ENCODE assay signal across 8 mouse cellular contexts in genomic region chr2:119662220-119663182, GRCm38 (mm10). TPM values are rescaled to one million over a fixed set of nuclear protein-coding genes. Genes with fewer than 3 reads are reported as not detected.
DNase-seq lines count a peak whose midpoint lies in the region; ATAC-seq and TF ChIP-seq lines count a peak whose summit lies in the region.

TSS of gene Ndufaf1 (minus strand) at chr2:119662827.

- H3K4me3 ChIP-seq in embryonic facial prominence, embryonic 14.5 days (ENCODE audit: low read depth, low read length): peak within 1 kb of the TSS; percentile 72
- peak within 1 kb of the TSS; percentile 87 for H3K4me3 ChIP-seq in limb, embryonic 14.5 days (replicated peaks; ENCODE audit: low read length)
- peak within 1 kb of the TSS; percentile 59 for H3K4me3 ChIP-seq in midbrain, postnatal 0 days (ENCODE audit: low read depth, low read length)

- peak within 1 kb of the TSS; percentile 77 for H3K4me2 ChIP-seq in embryonic facial prominence, embryonic 14.5 days (ENCODE audit: low read depth, low read length)
- peak within 1 kb of the TSS; percentile 84 for H3K4me2 ChIP-seq in limb, embryonic 14.5 days (replicated peaks; ENCODE audit: low read depth, low read length, severe bottlenecking)
- H3K4me2 ChIP-seq in midbrain, postnatal 0 days (ENCODE audit: low read depth, low read length, poor library complexity, severe bottlenecking): peak within 1 kb of the TSS; percentile 78

- no peaks in the 10 kb centered on the region for H3K9me3 ChIP-seq in embryonic facial prominence, embryonic 14.5 days (ENCODE audit: control insufficient read depth, low read length)
- no peaks in the 10 kb centered on the region for H3K9me3 ChIP-seq in limb, embryonic 14.5 days (ENCODE audit: control insufficient read depth, low read length)
- H3K9me3 ChIP-seq in midbrain, postnatal 0 days (ENCODE audit: low read length): no peaks in the 10 kb centered on the region

- H3K4me1 ChIP-seq in embryonic facial prominence, embryonic 14.5 days (ENCODE audit: control insufficient read depth, insufficient read depth, low read length): 0 out of 2 replicates have a peak, but pooled peaks cover 7% of the 10 kb centered on the region
- peaks cover 8% of the 10 kb centered on the region for H3K4me1 ChIP-seq in limb, embryonic 14.5 days (ENCODE audit: control insufficient read depth, insufficient read depth, low read length)
- peaks cover 5% of the 10 kb centered on the region; the same call in 1 of the 2 replicates for H3K4me1 ChIP-seq in midbrain, postnatal 0 days (ENCODE audit: insufficient read depth, low read length)

- TF ChIP-seq POLR2A in limb, embryonic 14.5 days (IDR thresholded peaks at IDR 0.05; ENCODE audit: borderline replicate concordance, extremely low read depth, insufficient read depth, insufficient read length): peak; percentile 49; the same call in 1 of the 2 replicates

- no peaks in the 10 kb centered on the region for H3K27me3 ChIP-seq in embryonic facial prominence, embryonic 14.5 days (replicated peaks; ENCODE audit: control insufficient read depth, insufficient read depth, low read length)
- no peaks in the 10 kb centered on the region for H3K27me3 ChIP-seq in limb, embryonic 14.5 days (ENCODE audit: control insufficient read depth, insufficient read depth, low read length)
- no peaks in the 10 kb centered on the region for H3K27me3 ChIP-seq in midbrain, postnatal 0 days (ENCODE audit: insufficient read depth, low read length)

- H3K36me3 ChIP-seq in embryonic facial prominence, embryonic 14.5 days (ENCODE audit: control insufficient read depth, insufficient read depth, low read length): peaks cover 28% of the 10 kb centered on the region
- peaks cover 20% of the 10 kb centered on the region for H3K36me3 ChIP-seq in limb, embryonic 14.5 days (ENCODE audit: control insufficient read depth, insufficient read depth, low read length)
- peaks cover 14% of the 10 kb centered on the region for H3K36me3 ChIP-seq in midbrain, postnatal 0 days (ENCODE audit: insufficient read depth, low read length)

- DNase-seq in 3T3-L1 (ENCODE audit: low read depth, low spot score): peak; percentile 91
- DNase-seq in adrenal gland, postnatal 4 days (ENCODE audit: low spot score in 2 of 2): peak; percentile 57 to 70
- peak; percentile 86 for DNase-seq in embryonic facial prominence, embryonic 14.5 days (ENCODE audit: low spot score)
- DNase-seq in heart, adult 8-10 months (ENCODE audit: low spot score): peak; percentile 90
- peak; percentile 88 for DNase-seq in kidney, adult 9 months
- peak; percentile 73 for DNase-seq in limb, embryonic 14.5 days (ENCODE audit: low spot score)
- peak; percentile 84 for DNase-seq in midbrain, postnatal 0 days (ENCODE audit: low spot score)
- peak; percentile 66 to 79 for DNase-seq in spleen, postnatal 14 days (ENCODE audit: low spot score in 2 of 2)

- WGBS in embryonic facial prominence, embryonic 14.5 days: 1% methylated on average over 44 of the region's 44 CpGs
- WGBS in limb, embryonic 14.5 days: 1% methylated on average over 44 of the region's 44 CpGs
- WGBS in midbrain, postnatal 0 days: 2% methylated on average over 44 of the region's 44 CpGs

- no peak for TF ChIP-seq CTCF in midbrain, postnatal 0 days (IDR thresholded peaks at IDR 0.05)

- peak within 1 kb of the TSS; percentile 87 for H3K9ac ChIP-seq in embryonic facial prominence, embryonic 14.5 days (ENCODE audit: low read depth, low read length)
- peak within 1 kb of the TSS; percentile 85 for H3K9ac ChIP-seq in limb, embryonic 14.5 days (ENCODE audit: low read depth, low read length, severe bottlenecking)
- peak within 1 kb of the TSS; percentile 69 for H3K9ac ChIP-seq in midbrain, postnatal 0 days (replicated peaks; ENCODE audit: low read length, poor library complexity, severe bottlenecking)

- peak; percentile 89 for ATAC-seq in embryonic facial prominence, embryonic 14.5 days (ENCODE audit: low read depth)
- peak; percentile 86 for ATAC-seq in limb, embryonic 14.5 days (ENCODE audit: low FRiP score, low read depth)
- peak; percentile 84 for ATAC-seq in midbrain, postnatal 0 days (ENCODE audit: low FRiP score)

- peak within 1 kb of the TSS; percentile 39; the same call in 1 of the 2 replicates for H3K27ac ChIP-seq in embryonic facial prominence, embryonic 14.5 days (replicated peaks; ENCODE audit: low read depth, low read length)
- 0 out of 2 replicates have a peak within 1 kb of the TSS, but pooled peaks have one; percentile 48 for H3K27ac ChIP-seq in limb, embryonic 14.5 days (replicated peaks; ENCODE audit: low read depth, low read length)
- no peak within 1 kb of the TSS for H3K27ac ChIP-seq in midbrain, postnatal 0 days (ENCODE audit: low read depth, low read length)

RNA-seq across cellular contexts. Expression of gene Ndufaf1, which starts in this region (rescaled TPM):
- total RNA-seq in adrenal gland, postnatal 4 days (2021): 10 to 100 TPM; 39.1 to 42.6 TPM
- 39.4 and 40.4 TPM in 2 replicates for polyA plus RNA-seq in embryonic facial prominence, embryonic 14.5 days (2014; fragmentation: Nextera tagmentation; extraction: Ambion mirVana)
- 10 to 100 TPM; 53.6 to 71.5 (median 63.6) TPM for total RNA-seq in heart, adult 8-10 months (2022)
- 14.6 and 18.8 TPM in 2 replicates for polyA plus RNA-seq in limb, embryonic 14.5 days (2012; rRNA removed)
- 41.9 and 44.0 TPM in 2 replicates for polyA plus RNA-seq in limb, embryonic 14.5 days (2014; fragmentation: Nextera tagmentation; extraction: Ambion mirVana)
- total RNA-seq in midbrain, postnatal 0 days (2014; rRNA removed): 17.6 and 18.1 TPM in 2 replicates
- 43.6 and 44.1 TPM in 2 replicates for polyA plus RNA-seq in midbrain, postnatal 0 days (2015; fragmentation: Nextera tagmentation; extraction: Ambion mirVana)
